Mouse (Mus musculus): Measurements from ENCODE around the gene Cemip.
"Not testable (repeated sequence)": the region's sequence is repeated elsewhere in the genome, so short reads cannot be mapped to it uniquely, and the experiment has no call there.

Cemip gene

DNA sequence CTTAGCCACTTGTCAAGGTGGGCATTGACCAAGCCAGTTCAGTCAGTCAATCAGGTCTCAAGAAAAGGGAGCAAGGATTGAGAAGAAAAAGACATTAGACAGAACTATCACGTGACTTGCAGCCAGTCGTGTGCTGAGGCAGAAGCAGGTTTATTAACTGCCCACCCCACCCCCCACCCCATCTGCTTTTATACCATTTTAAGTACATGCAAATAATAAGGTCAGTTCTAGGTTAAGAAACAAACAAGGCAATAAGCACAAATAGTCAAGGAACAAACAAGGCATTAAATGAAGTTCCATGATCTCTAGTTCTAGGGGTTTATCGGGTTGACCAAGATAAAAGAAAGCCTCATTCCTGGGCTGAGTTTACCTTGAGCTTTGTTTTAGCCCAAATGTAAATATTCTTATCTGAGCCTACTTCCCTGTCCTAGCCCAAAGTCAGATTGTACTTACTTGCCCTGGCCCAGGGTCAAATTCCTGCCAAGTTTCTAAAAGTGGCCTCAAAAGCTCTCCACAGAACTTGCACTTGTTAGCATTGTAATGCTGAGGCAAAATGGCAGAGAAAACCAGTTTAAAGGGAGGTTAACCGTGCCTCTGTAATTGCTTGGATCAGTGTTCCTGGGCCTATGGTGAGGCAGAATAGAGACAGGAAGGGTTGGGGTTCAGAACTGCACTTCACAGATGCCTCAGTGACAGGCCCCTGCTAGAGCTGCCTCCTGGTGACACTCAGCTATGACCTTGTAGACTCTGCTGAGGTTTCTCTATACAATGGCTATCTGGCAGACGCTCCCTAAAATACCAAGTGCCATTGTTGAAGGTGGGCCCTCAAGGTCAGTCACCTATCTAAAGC lies 183.8 kb downstream of the Cemip start:
- no peak for ATAC-seq (ENCODE audit: insufficient number of reproducible peaks, low FRiP score, low TSS enrichment)

GRCm38 (mm10) chr7:83901425-83901824 lies 184.9 kb downstream of the Cemip start:
- ATAC-seq (ENCODE audit: insufficient number of reproducible peaks, low FRiP score, low TSS enrichment): no peak

GRCm38 (mm10) chr7:83900519-83900918 lies 185.8 kb downstream of the Cemip start:
- ATAC-seq (ENCODE audit: insufficient number of reproducible peaks, low FRiP score, low TSS enrichment): no peak

- no peak for ATAC-seq (ENCODE audit: insufficient number of reproducible peaks, low FRiP score, low TSS enrichment)
These were observed 188.0 kb downstream of the Cemip start for GRCm38 (mm10) chr7:83898267-83898666.

GRCm38 (mm10) chr7:83896077-83896740 lies 190.1 kb downstream of the Cemip start:
- no peak for ATAC-seq (ENCODE audit: insufficient number of reproducible peaks, low FRiP score, low TSS enrichment)

- no peak for ATAC-seq (ENCODE audit: insufficient number of reproducible peaks, low FRiP score, low TSS enrichment)
These were observed 192.0 kb downstream of the Cemip start for GRCm38 (mm10) chr7:83894348-83894747.

GRCm38 (mm10) chr7:83892333-83892669 lies 194.0 kb downstream of the Cemip start:
- no peak; the same call in 1 of the 2 replicates for ATAC-seq (ENCODE audit: insufficient number of reproducible peaks, low FRiP score, low TSS enrichment)

- ATAC-seq (ENCODE audit: insufficient number of reproducible peaks, low FRiP score, low TSS enrichment): peak; percentile 92
These were observed 194.6 kb downstream of the Cemip start for GRCm38 (mm10) chr7:83891433-83892332.

DNA sequence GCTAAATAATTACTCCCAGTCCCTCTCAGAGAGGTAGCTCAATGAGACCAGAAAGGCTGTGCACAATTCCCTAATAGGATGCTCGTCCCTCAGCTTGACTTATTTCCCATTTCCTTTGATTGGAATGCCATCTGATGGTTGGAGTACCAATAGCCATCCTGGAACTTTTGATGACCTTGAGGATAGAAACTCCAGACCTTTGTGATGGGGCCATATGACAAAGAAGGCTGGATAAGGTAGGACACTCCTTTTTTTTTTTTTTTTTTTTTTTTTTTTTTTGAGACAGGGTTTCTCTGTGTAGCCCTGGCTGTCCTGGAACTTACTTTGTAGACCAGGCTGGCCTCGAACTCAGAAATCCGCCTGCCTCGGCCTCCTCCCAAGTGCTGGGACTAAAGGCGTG lies 196.4 kb downstream of the Cemip start:
- not testable (repeated sequence) for ATAC-seq (ENCODE audit: insufficient number of reproducible peaks, low FRiP score, low TSS enrichment)

- ATAC-seq (ENCODE audit: insufficient number of reproducible peaks, low FRiP score, low TSS enrichment): no peak
These were observed 196.9 kb downstream of the Cemip start for GRCm38 (mm10) chr7:83889383-83889782.

GRCm38 (mm10) chr7:83886366-83887129 lies 199.8 kb downstream of the Cemip start:
- no peak for ATAC-seq (ENCODE audit: insufficient number of reproducible peaks, low FRiP score, low TSS enrichment)

DNA sequence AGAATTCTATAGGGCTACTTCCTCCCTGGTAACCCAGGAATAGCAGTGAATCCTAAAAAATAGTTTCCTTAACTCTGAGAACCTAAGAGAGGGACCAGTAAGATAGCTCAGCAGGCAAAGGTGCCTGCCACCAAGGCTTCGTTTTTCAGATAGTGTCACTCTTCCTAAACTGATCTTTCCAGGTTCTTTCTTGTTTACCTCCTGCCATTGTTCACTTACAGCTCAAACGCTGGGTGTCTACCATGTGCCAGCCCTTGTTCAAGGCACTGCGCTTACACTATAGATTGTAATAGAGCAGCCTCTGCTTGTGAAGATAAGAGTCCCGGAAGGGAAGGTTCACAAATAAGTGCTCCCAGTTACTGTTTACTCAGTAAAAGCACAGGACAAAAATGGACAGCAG lies 200.5 kb downstream of the Cemip start:
- ATAC-seq (ENCODE audit: insufficient number of reproducible peaks, low FRiP score, low TSS enrichment): no peak

GRCm38 (mm10) chr7:83884921-83885532 lies 201.3 kb downstream of the Cemip start:
- ATAC-seq (ENCODE audit: insufficient number of reproducible peaks, low FRiP score, low TSS enrichment): no peak

DNA sequence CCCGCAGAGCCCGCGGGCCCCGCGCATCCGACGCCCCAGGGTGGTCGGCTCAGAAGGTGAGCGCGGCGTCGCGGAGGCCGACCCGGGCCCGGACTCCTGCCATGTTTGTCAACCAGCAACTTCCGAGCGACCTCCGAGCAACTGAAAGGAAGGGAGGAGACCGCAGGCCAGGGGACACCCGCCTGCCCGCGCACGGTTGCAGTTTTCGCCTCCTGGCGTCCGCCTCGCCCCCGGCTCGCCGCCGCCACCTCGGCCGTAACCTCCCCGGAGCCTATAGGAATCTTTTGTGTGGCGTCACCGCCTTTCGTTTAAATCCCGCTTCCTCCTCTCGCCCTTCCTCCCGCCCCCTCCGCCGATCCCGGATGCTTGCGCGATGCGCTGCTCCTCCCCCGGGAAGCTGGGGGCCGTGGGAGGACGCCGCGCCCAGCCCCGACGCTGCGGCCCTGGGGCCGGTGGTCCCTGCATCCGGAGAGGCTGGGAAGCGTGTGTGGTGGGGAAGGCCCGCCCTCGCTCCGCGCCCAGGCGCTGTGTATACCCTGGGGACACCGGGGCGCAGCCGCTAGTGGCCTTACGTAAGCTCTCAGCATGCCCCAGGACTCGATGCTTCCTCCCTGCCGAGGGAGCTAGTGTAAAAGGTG lies 202.2 kb downstream of the Cemip start, which contains the start of the genes Tlnrd1 and Mesd:
Gene Tlnrd1 (minus strand): TSS at position 285 of the 638 bp plus-strand sequence.
Gene Mesd (plus strand): TSS at position 446 of the 638 bp plus-strand sequence.
- peak; percentile 77 for ATAC-seq (ENCODE audit: insufficient number of reproducible peaks, low FRiP score, low TSS enrichment)

GRCm38 (mm10) chr7:83883276-83884020 lies 202.9 kb downstream of the Cemip start:
- ATAC-seq (ENCODE audit: insufficient number of reproducible peaks, low FRiP score, low TSS enrichment): peak; percentile 65

Data from cerebellum, adult (tissue).